Mouse (Mus musculus): ENCODE measurements at regions not wholly inside any gene's neighbourhood (a gene's known extent, or its start where the extent isn't known, plus 50 kb on each side); places are given as distances from the start of the nearest gene placed in this dataset.

- Histone ChIP-seq H3K4me2 (replicated peaks) (no peak overlapping the region), H3K4me3 (no peak overlapping the region), H3K4me1 (peaks cover 4% of the 10 kb centered on the region; the same call in 1 of the 2 replicates), H3K36me3 (no peaks in the 10 kb centered on the region), H3K27ac (no peak overlapping the region), H3K9me3 (no peaks in the 10 kb centered on the region), H3K27me3 (replicated peaks) (no peaks in the 10 kb centered on the region), H3K9ac (no peak overlapping the region)
- WGBS = 54% methylated on average over 13 of the region's 13 CpGs
- no peak for ATAC-seq (ENCODE audit: low FRiP score, low read depth)
These were observed 533.1 kb upstream of the Tbx3 start for GRCm38 (mm10) chr5:119137409-119137808.

GRCm38 (mm10) chr5:119137821-119138221 lies 532.6 kb upstream of the Tbx3 start:
- H3K4me3 ChIP-seq = no peak overlapping the region
- WGBS = 56% methylated on average over 10 of the region's 10 CpGs
- no peaks in the 10 kb centered on the region for H3K36me3 ChIP-seq
- H3K9ac ChIP-seq = no peak overlapping the region
- H3K27me3 ChIP-seq (replicated peaks) = no peaks in the 10 kb centered on the region
- no peak overlapping the region for H3K4me2 ChIP-seq (replicated peaks)
- peaks cover 4% of the 10 kb centered on the region; the same call in 1 of the 2 replicates for H3K4me1 ChIP-seq
- no peaks in the 10 kb centered on the region for H3K9me3 ChIP-seq
- H3K27ac ChIP-seq = no peak overlapping the region
- ATAC-seq (ENCODE audit: low FRiP score, low read depth) = no peak

- Histone ChIP-seq H3K4me2 (replicated peaks) (no peak overlapping the region), H3K4me3 (no peak overlapping the region), H3K9ac (no peak overlapping the region), H3K27ac (no peak overlapping the region), H3K4me1 (peaks cover 4% of the 10 kb centered on the region; the same call in 1 of the 2 replicates), H3K9me3 (no peaks in the 10 kb centered on the region), H3K27me3 (replicated peaks) (no peaks in the 10 kb centered on the region), H3K36me3 (no peaks in the 10 kb centered on the region)
- WGBS = 64% methylated on average over 14 of the region's 14 CpGs
- no peak for ATAC-seq (ENCODE audit: low FRiP score, low read depth)
These were observed 532.2 kb upstream of the Tbx3 start for GRCm38 (mm10) chr5:119138293-119138692.

GRCm38 (mm10) chr5:119139336-119139735 lies 531.1 kb upstream of the Tbx3 start:
- Histone ChIP-seq H3K9me3 (no peaks in the 10 kb centered on the region), H3K9ac (no peak overlapping the region), H3K27me3 (replicated peaks) (no peaks in the 10 kb centered on the region), H3K4me3 (no peak overlapping the region), H3K4me1 (peaks cover 4% of the 10 kb centered on the region; the same call in 1 of the 2 replicates), H3K4me2 (replicated peaks) (no peak overlapping the region), H3K36me3 (no peaks in the 10 kb centered on the region), H3K27ac (no peak overlapping the region)
- no peak for ATAC-seq (ENCODE audit: low FRiP score, low read depth)
- WGBS = 26% methylated on average over 7 of the region's 7 CpGs

GRCm38 (mm10) chr5:119139816-119140215 lies 530.7 kb upstream of the Tbx3 start:
- ATAC-seq (ENCODE audit: low FRiP score, low read depth) = no peak
- WGBS = 88% methylated on average over 6 of the region's 6 CpGs

GRCm38 (mm10) chr5:119143411-119143810 lies 527.1 kb upstream of the Tbx3 start:
- H3K4me1 ChIP-seq = no peaks in the 10 kb centered on the region
- 72% methylated on average over 8 of the region's 8 CpGs for WGBS
- H3K27ac ChIP-seq = no peak overlapping the region
- H3K4me2 ChIP-seq (replicated peaks) = no peak overlapping the region
- no peak overlapping the region for H3K9ac ChIP-seq
- no peak for ATAC-seq (ENCODE audit: low FRiP score, low read depth)
- H3K9me3 ChIP-seq = peaks cover 5% of the 10 kb centered on the region; the same call in 1 of the 2 replicates
- H3K4me3 ChIP-seq = no peak overlapping the region
- H3K27me3 ChIP-seq (replicated peaks) = no peaks in the 10 kb centered on the region
- H3K36me3 ChIP-seq = no peaks in the 10 kb centered on the region

More at GRCm38 (mm10) chr5:119139816-119140215, 530.7 kb upstream of the Tbx3 start:
- Histone ChIP-seq H3K36me3 (no peaks in the 10 kb centered on the region), H3K27ac (no peak overlapping the region), H3K4me1 (peaks cover 4% of the 10 kb centered on the region; the same call in 1 of the 2 replicates), H3K4me3 (no peak overlapping the region), H3K27me3 (replicated peaks) (no peaks in the 10 kb centered on the region), H3K9ac (no peak overlapping the region), H3K9me3 (no peaks in the 10 kb centered on the region), H3K4me2 (replicated peaks) (no peak overlapping the region)

DNA sequence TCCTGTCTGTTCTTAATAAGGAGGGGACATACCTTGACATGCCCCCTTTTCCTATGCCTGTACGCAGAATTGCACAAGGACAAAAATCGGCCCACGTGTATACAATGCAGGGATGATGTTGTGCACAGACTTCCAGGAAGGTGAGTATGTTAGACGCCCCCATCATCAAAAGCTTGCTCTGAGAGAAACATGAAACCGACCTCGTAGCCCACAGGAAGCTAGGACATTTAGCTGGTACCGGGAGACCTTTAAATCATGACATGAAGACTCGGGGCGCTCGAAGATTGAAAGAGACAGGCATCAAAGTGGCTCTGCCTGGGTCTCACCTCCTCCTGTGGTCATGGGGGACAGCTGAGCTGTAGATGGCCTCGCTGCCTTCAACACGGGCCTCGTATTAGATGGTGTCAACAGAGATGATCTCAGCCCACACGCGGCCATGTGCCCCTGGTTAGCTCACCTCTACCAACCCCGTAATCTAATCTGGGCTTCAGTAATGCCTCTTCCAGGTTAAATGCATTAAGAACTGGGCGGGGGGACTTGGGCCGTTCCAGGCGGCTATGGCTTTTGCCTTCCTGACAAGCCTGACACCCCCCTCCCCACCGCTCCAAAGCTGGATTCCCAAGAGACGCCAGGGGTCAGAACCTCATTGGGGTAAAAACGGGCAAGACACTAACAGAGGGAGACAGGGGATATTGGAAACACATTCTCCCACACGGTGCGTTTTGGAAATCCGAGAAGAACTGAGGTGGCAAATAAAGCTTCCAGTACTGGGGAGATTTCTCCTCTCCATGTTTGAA lies 520.9 kb upstream of the Tbx3 start:
- Histone ChIP-seq H3K4me1 (no peaks in the 10 kb centered on the region), H3K9ac (no peak overlapping the region), H3K36me3 (no peaks in the 10 kb centered on the region), H3K9me3 (peaks cover 9% of the 10 kb centered on the region), H3K27me3 (replicated peaks) (no peaks in the 10 kb centered on the region), H3K4me3 (no peak overlapping the region), H3K4me2 (replicated peaks) (no peak overlapping the region), H3K27ac (no peak overlapping the region)
- 86% methylated on average over 25 of the region's 25 CpGs for WGBS
- ATAC-seq (ENCODE audit: low FRiP score, low read depth) = no peak

DNA sequence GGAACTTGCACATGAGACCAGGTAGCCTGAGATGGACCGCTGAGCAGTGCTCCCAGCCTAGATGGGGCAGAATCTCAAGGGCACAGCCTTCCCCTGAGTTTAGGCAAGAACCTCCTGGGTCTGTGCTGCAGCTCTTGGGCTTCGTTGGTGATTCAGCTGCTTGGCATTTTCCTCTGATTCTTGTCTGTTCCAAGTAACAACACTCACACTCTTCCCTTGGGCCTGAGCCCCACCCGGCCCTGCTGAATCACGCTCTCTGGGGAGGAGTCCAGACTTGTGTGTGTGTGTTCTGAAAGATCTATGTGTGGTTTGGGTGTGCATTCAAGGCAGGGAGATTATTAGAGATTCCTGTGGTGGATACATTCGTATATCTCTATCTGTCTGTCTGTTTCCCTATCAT lies 517.4 kb upstream of the Tbx3 start:
- no peak overlapping the region for H3K4me3 ChIP-seq
- H3K27ac ChIP-seq = no peak overlapping the region
- H3K9ac ChIP-seq = no peak overlapping the region
- no peaks in the 10 kb centered on the region for H3K27me3 ChIP-seq (replicated peaks)
- H3K9me3 ChIP-seq = peaks cover 13% of the 10 kb centered on the region
- H3K4me2 ChIP-seq (replicated peaks) = no peak overlapping the region
- ATAC-seq (ENCODE audit: low FRiP score, low read depth) = no peak
- no peaks in the 10 kb centered on the region for H3K4me1 ChIP-seq
- WGBS = 87% methylated on average over 5 of the region's 5 CpGs
- no peaks in the 10 kb centered on the region for H3K36me3 ChIP-seq

GRCm38 (mm10) chr5:119156638-119157037 lies 513.8 kb upstream of the Tbx3 start:
- Histone ChIP-seq H3K9me3 (peaks cover 13% of the 10 kb centered on the region), H3K9ac (no peak overlapping the region), H3K27ac (no peak overlapping the region), H3K36me3 (no peaks in the 10 kb centered on the region), H3K4me2 (replicated peaks) (no peak overlapping the region), H3K4me3 (no peak overlapping the region), H3K27me3 (replicated peaks) (no peaks in the 10 kb centered on the region), H3K4me1 (no peaks in the 10 kb centered on the region)
- WGBS = 91% methylated on average over 6 of the region's 6 CpGs
- no peak for ATAC-seq (ENCODE audit: low FRiP score, low read depth)

GRCm38 (mm10) chr5:119158171-119158570 lies 512.3 kb upstream of the Tbx3 start:
- no peak for ATAC-seq (ENCODE audit: low FRiP score, low read depth)
- no peak overlapping the region for H3K27ac ChIP-seq
- H3K9me3 ChIP-seq = peaks cover 13% of the 10 kb centered on the region
- H3K27me3 ChIP-seq (replicated peaks) = no peaks in the 10 kb centered on the region
- H3K36me3 ChIP-seq = no peaks in the 10 kb centered on the region
- 85% methylated on average over 4 of the region's 4 CpGs for WGBS
- no peak overlapping the region for H3K4me2 ChIP-seq (replicated peaks)
- H3K9ac ChIP-seq = no peak overlapping the region
- no peak overlapping the region for H3K4me3 ChIP-seq
- H3K4me1 ChIP-seq = no peaks in the 10 kb centered on the region

DNA sequence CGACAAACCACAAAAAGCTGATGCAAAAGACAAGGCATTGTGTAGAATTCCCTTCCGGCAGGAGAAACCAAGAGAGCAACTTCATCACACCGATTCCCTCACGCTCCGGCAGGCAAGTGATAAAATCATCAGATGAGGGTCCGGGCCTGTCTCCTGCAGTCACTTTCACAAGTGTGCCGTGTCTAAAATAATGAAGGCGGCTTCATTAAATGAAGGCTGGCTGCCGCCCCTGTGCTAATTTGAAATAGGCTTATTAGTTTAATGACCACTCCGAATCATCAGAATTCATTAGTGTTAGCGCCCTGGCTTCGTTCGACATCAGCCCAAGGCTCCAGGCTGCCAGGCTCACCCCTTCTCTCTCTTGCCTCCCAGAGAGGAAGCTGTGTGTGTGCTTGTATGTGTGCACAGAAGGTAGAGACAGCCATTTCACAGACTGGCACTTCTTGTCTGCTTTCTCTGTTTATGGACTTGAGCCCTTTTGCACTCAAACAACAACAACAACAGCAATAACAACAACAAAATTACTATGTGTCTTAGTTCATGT lies 508.3 kb upstream of the Tbx3 start:
- Histone ChIP-seq H3K27ac (no peak overlapping the region), H3K9ac (no peak overlapping the region), H3K27me3 (replicated peaks) (no peaks in the 10 kb centered on the region), H3K4me1 (no peaks in the 10 kb centered on the region), H3K4me2 (replicated peaks) (no peak overlapping the region), H3K36me3 (no peaks in the 10 kb centered on the region), H3K4me3 (no peak overlapping the region), H3K9me3 (no peaks in the 10 kb centered on the region)
- ATAC-seq (ENCODE audit: low FRiP score, low read depth) = no peak
- 77% methylated on average over 13 of the region's 13 CpGs for WGBS

DNA sequence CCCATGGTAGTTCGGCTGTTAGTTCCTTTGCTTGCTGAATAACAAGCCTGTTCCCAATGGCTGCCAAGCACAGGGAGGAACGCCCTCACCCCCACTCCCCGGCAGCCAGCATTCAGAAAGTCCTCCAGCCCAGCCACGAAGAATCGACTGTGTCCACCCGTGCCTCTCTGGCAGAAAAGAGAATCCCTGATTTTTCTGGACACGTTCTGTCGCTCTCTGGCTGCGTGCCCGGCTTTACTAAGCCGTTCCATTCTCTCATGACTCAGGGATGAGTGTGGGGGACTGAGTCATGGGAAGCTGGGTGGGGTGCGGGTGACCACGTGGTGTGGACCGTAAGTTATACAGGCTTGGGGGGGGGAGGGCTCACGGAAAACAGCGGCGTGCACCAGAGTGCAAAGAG lies 502.8 kb upstream of the Tbx3 start:
- Histone ChIP-seq H3K9me3 (no peaks in the 10 kb centered on the region), H3K4me2 (replicated peaks) (no peak overlapping the region), H3K36me3 (no peaks in the 10 kb centered on the region), H3K27ac (no peak overlapping the region), H3K4me3 (no peak overlapping the region), H3K4me1 (no peaks in the 10 kb centered on the region), H3K9ac (no peak overlapping the region), H3K27me3 (replicated peaks) (no peaks in the 10 kb centered on the region)
- 91% methylated on average over 17 of the region's 17 CpGs for WGBS
- ATAC-seq (ENCODE audit: low FRiP score, low read depth) = no peak

DNA sequence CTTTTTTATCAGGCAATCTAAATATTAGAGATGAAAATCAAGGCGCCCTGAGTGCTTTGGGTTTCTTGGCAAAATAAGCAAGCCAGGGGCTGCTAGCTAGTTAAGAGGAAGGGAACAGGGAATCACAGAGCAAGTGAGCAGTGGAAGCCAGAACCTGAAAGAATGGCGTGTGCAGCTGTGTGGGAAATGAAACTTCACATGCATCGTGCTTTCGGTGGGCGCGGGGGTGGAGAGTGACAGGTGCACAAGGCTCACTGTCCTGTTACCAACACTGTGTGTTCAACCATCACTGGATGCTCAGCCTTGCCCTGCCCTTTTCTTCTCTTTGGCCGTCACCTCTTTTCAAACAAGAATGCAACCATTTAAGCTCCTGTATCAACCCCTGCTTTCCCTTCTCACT lies 501.2 kb upstream of the Tbx3 start:
- Histone ChIP-seq H3K9me3 (no peaks in the 10 kb centered on the region), H3K27me3 (replicated peaks) (no peaks in the 10 kb centered on the region), H3K9ac (no peak overlapping the region), H3K4me3 (no peak overlapping the region), H3K4me1 (no peaks in the 10 kb centered on the region), H3K4me2 (replicated peaks) (no peak overlapping the region), H3K36me3 (no peaks in the 10 kb centered on the region), H3K27ac (no peak overlapping the region)
- ATAC-seq (ENCODE audit: low FRiP score, low read depth) = no peak
- 86% methylated on average over 7 of the region's 7 CpGs for WGBS
